7 mouse cellular contexts compared by ENCODE assay signal in genomic region chr13:113293707-113294432, GRCm38 (mm10). TPM values are rescaled to one million over a fixed set of nuclear protein-coding genes. Genes with fewer than 3 reads are reported as not detected.
DNase-seq lines count a peak whose midpoint lies in the region; ATAC-seq and TF ChIP-seq lines count a peak whose summit lies in the region.

No protein-coding gene starts in this region.

- no peak for DNase-seq in lung, adult 2 months
- DNase-seq in right cerebral cortex, postnatal 4 days, result no peak
- no peak for DNase-seq in urinary bladder, postnatal 14 days (ENCODE audit: low spot score)

- TF ChIP-seq POLR2A in lung, adult 2 months (IDR thresholded peaks at IDR 0.05; ENCODE audit: borderline replicate concordance, extremely low read depth, low read depth, low read length), result no peak

- WGBS in lung, embryonic 16.5 days, result 52% methylated on average over 11 of the region's 11 CpGs
- WGBS in lung, adult 2 months, result 57% methylated on average over 11 of the region's 11 CpGs
- 66% methylated on average over 11 of the region's 11 CpGs for WGBS in forebrain, embryonic 16.5 days
- 54% methylated on average over 11 of the region's 11 CpGs for WGBS in liver, embryonic 12.5 days (ENCODE audit: insufficient replicate concordance)
- WGBS in stomach, embryonic 16.5 days, result 58% methylated on average over 11 of the region's 11 CpGs

- H3K4me3 ChIP-seq in lung, embryonic 16.5 days (ENCODE audit: low read length), result peak overlapping the region; percentile 71
- no peak overlapping the region for H3K4me3 ChIP-seq in lung, adult 2 months (replicated peaks; ENCODE audit: extremely low read depth, low read depth, low read length)
- H3K4me3 ChIP-seq in forebrain, embryonic 16.5 days (replicated peaks; ENCODE audit: low read length), result peak overlapping the region; percentile 55
- H3K4me3 ChIP-seq in liver, embryonic 12.5 days, result peak overlapping the region; percentile 58
- H3K4me3 ChIP-seq in stomach, embryonic 16.5 days (replicated peaks; ENCODE audit: low read length), result peak overlapping the region; percentile 64

- no peaks in the 10 kb centered on the region; the same call in 1 of the 2 replicates for H3K27me3 ChIP-seq in lung, embryonic 16.5 days (ENCODE audit: control insufficient read depth, insufficient read depth, low read depth, low read length)
- no peaks in the 10 kb centered on the region for H3K27me3 ChIP-seq in forebrain, embryonic 16.5 days (replicated peaks; ENCODE audit: control insufficient read depth, insufficient read depth, low read length)
- peaks cover 41% of the 10 kb centered on the region for H3K27me3 ChIP-seq in liver, embryonic 12.5 days (replicated peaks)
- H3K27me3 ChIP-seq in stomach, embryonic 16.5 days (ENCODE audit: control insufficient read depth, insufficient read depth, low read length), result no peaks in the 10 kb centered on the region

- H3K9ac ChIP-seq in lung, embryonic 16.5 days (ENCODE audit: low read length), result peak overlapping the region; percentile 88
- H3K9ac ChIP-seq in forebrain, embryonic 16.5 days (replicated peaks; ENCODE audit: low read depth, low read length), result peak overlapping the region; percentile 60; the same call in 1 of the 2 replicates
- no peak overlapping the region for H3K9ac ChIP-seq in liver, embryonic 12.5 days
- H3K9ac ChIP-seq in stomach, embryonic 16.5 days (ENCODE audit: low read length), result peak overlapping the region; percentile 86

- H3K9me3 ChIP-seq in lung, embryonic 16.5 days (ENCODE audit: control insufficient read depth, low read length), result no peaks in the 10 kb centered on the region
- H3K9me3 ChIP-seq in forebrain, embryonic 16.5 days (ENCODE audit: control insufficient read depth, low read length), result no peaks in the 10 kb centered on the region
- H3K9me3 ChIP-seq in liver, embryonic 12.5 days (replicated peaks), result no peaks in the 10 kb centered on the region
- no peaks in the 10 kb centered on the region for H3K9me3 ChIP-seq in stomach, embryonic 16.5 days (replicated peaks; ENCODE audit: control insufficient read depth, low read length)

- TF ChIP-seq CTCF in lung, adult 2 months (IDR thresholded peaks at IDR 0.05; ENCODE audit: insufficient read depth, low read length), result no peak

- no peak for ATAC-seq in lung, embryonic 16.5 days (ENCODE audit: low read depth)
- ATAC-seq in forebrain, embryonic 16.5 days, result no peak
- ATAC-seq in liver, embryonic 12.5 days, result no peak
- 0 out of 2 replicates have a peak, but pooled peaks have one; percentile 4 for ATAC-seq in stomach, embryonic 16.5 days (ENCODE audit: insufficient read depth, low FRiP score)

- peak overlapping the region; percentile 16; the same call in 1 of the 2 replicates for H3K27ac ChIP-seq in lung, embryonic 16.5 days (ENCODE audit: low read length)
- H3K27ac ChIP-seq in forebrain, embryonic 16.5 days (ENCODE audit: low read length), result no peak overlapping the region
- no peak overlapping the region for H3K27ac ChIP-seq in liver, embryonic 12.5 days
- H3K27ac ChIP-seq in stomach, embryonic 16.5 days (ENCODE audit: low read length), result no peak overlapping the region

- H3K36me3 ChIP-seq in lung, embryonic 16.5 days (ENCODE audit: control insufficient read depth, insufficient read depth, low read length), result no peaks in the 10 kb centered on the region
- no peaks in the 10 kb centered on the region for H3K36me3 ChIP-seq in forebrain, embryonic 16.5 days (ENCODE audit: control insufficient read depth, insufficient read depth)
- no peaks in the 10 kb centered on the region for H3K36me3 ChIP-seq in liver, embryonic 12.5 days
- H3K36me3 ChIP-seq in stomach, embryonic 16.5 days (ENCODE audit: control insufficient read depth, insufficient read depth, low read length), result no peaks in the 10 kb centered on the region

- peak overlapping the region; percentile 89 for H3K4me2 ChIP-seq in lung, embryonic 16.5 days (ENCODE audit: low read depth, low read length)
- H3K4me2 ChIP-seq in forebrain, embryonic 16.5 days (ENCODE audit: low read length), result peak overlapping the region; percentile 94
- H3K4me2 ChIP-seq in liver, embryonic 12.5 days, result peak overlapping the region; percentile 72
- H3K4me2 ChIP-seq in stomach, embryonic 16.5 days (ENCODE audit: low read depth, low read length), result peak overlapping the region; percentile 84

- peaks cover 10% of the 10 kb centered on the region; the same call in 1 of the 2 replicates for H3K4me1 ChIP-seq in lung, embryonic 16.5 days (replicated peaks; ENCODE audit: control insufficient read depth, insufficient read depth, low read length)
- no peaks in the 10 kb centered on the region; the same call in 1 of the 2 replicates for H3K4me1 ChIP-seq in lung, adult 2 months (ENCODE audit: control insufficient read depth, insufficient read depth, low read length)
- H3K4me1 ChIP-seq in forebrain, embryonic 16.5 days (replicated peaks; ENCODE audit: control insufficient read depth, insufficient read depth, low read length), result peaks cover 12% of the 10 kb centered on the region
- 0 out of 2 replicates have a peak, but pooled peaks cover 7% of the 10 kb centered on the region for H3K4me1 ChIP-seq in liver, embryonic 12.5 days
- peaks cover 4% of the 10 kb centered on the region; the same call in 1 of the 2 replicates for H3K4me1 ChIP-seq in stomach, embryonic 16.5 days (ENCODE audit: control insufficient read depth, insufficient read depth, low read length)

RNA-seq across cellular contexts. Expression of gene BC067074, which starts 0.9 kb away (rescaled TPM):
- 5.9 and 6.3 TPM in 2 replicates for polyA plus RNA-seq in lung, embryonic 16.5 days (2015; fragmentation: Nextera tagmentation; extraction: Ambion mirVana)
- 4.2 and 6.2 TPM in 2 replicates for polyA plus RNA-seq in lung, adult 2 months (2012; rRNA removed)
- polyA plus RNA-seq in forebrain, embryonic 16.5 days (2015; fragmentation: Nextera tagmentation; extraction: Ambion mirVana), result 0.60 and 0.73 TPM in 2 replicates
- polyA plus RNA-seq in liver, embryonic 12.5 days (2016; fragmentation: Nextera tagmentation; extraction: Ambion mirVana), result 0.49 and 0.75 TPM in 2 replicates
- polyA plus RNA-seq in stomach, embryonic 16.5 days (2015; fragmentation: Nextera tagmentation; extraction: Ambion mirVana), result 3.2 and 3.9 TPM in 2 replicates
